Mouse (Mus musculus) layer of hippocampus, postnatal 36 days (tissue): ENCODE measurements around the gene Obox1. TPM values are rescaled to one million over a fixed set of nuclear protein-coding genes. Genes with fewer than 3 reads are reported as not detected.
"Not testable (repeated sequence)": the region's sequence is repeated elsewhere in the genome, so short reads cannot be mapped to it uniquely, and the experiment has no call there.

Source experiments
- DNase-seq, 2 experiments: peaks; one replicate each; pipeline ENCODE4 v3.0.0; 2022
- total RNA-seq, 2 experiments: library from RNA; stranded (reverse); gene quantifications; 2 replicates each; pipeline ENCODE4 v1.2.3; 2021

Gene Obox1
- total RNA-seq: not detected

DNA sequence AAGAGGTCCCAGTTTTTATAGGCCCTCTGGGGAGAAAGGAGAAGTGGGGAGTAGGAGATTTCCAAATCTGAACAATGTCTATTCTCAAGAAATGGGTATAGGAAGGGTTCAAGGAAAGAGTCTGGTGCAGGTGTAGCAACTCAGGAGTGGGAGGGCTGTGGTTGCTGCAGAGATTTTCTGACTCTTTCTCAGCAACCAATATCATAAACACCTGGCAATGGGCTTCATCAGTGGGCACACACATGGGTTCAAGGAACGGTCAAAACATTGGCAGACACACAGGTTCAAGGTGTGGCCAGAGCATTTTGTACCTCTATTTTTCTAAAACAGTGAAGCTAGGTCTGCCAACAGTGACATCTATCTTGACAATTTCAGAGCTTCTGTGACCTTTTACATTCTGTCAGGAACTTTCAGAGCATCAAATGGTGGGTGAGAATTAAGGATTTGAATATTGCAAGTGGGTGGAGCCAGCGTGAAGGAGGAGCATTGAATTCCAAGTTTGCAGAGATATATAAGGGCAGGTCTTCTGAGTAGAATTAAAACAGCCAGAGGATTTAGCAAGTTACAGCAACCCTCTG, at the start of gene Obox1, which contains the start of gene Obox2:
Gene Obox1, plus strand, starts transcription at position 528 of the 578 bp plus-strand sequence.
Gene Obox2, plus strand, starts transcription at position 301 of the 578 bp plus-strand sequence.
- DNase-seq: not testable (repeated sequence)

- DNase-seq: not testable (repeated sequence)
These were observed 10.6 kb downstream of the Obox1 start for GRCm38 (mm10) chr7:15399147-15399874.

DNA sequence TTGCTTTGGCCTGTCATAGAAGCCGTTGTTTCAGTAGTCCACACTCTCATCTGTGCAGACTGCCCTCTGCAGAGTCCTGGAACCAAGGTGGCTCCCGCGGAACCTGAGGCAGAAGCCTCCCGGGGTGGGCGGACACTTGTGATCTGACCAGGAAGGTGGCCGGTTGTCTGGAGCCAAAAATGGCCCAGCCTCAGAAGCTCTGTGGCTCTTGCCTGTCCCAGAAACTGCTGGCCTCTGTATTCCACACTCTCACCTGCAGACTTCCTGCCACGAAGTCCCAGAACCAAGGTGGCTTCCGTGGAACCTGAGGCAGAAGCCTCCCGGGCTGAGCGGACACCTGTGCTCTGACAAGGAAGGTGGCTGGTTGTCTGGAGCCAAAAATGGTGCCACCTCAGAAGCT, 18.1 kb downstream of the Obox1 start:
- not testable (repeated sequence) for DNase-seq

DNA sequence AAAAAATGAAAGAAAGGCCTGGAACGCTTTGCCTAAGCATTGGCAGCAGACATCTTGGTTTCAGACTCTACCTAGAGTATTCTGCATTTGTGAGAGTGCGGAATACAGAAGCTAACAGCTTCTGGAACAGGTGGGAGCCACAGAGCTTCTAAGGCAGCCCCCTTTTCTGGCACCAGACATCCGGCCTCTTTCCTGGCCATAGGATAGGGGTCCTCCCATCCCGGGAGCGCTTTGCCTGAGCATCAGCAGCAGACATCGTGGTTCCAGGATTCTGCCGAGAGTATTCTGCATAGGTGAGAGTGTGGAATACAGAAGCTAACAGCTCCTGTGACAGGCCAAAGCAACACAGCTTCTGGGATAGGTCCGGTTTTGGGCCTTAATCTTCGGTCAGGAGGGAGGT, 29.3 kb downstream of the Obox1 start:
- DNase-seq: not testable (repeated sequence)

DNA sequence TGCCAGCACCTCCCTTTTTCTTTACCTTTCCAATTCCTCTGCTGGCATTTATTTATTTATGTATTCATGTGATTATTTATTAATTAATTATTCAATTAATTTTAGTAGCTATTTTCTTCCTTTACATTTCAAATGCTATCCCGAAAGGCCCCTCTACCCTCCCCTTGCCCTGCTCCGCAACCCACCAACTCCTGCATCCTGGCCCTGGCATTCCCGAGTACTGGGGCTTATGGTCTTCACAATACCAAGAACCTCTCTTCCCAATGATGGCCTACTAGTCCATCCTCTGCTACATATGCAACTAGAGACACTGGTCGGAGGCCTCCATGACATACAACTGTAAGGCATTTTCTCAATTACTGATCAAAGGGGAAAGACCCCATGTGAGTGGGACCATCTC, 36.8 kb downstream of the Obox1 start:
- DNase-seq: not testable (repeated sequence)

DNA sequence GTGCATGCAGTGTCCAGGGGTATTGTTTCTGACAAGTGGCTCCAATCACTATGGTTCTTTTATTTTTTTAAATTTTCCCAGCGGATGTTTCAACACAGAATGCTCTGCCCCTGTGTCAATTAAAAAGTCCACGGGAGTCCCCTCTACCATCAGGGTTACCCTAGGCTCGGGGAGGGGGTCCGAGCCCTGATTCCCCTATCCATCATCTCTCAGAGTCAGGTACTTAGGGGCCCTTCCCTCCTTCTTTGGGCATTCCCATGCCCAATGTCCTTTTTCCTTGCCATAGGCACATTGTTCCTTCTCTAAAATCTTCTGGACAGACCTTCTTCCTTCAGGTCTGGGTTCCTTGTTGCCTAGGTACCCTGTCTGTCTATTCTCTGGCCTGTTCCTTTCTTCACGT, 120.7 kb downstream of the Obox1 start:
- not testable (repeated sequence) for DNase-seq

Other genes starting within 250 kb of the Obox1 start
- not detected for gene Obox2, start 227 bp upstream of the Obox1 start, total RNA-seq